Mouse (Mus musculus): ENCODE results near the gene Gm8127.
A peak's percentile ranks its signal among the peaks of the same experiment; 100 is the strongest.
"Not testable (repeated sequence)": the region's sequence is repeated elsewhere in the genome, so short reads cannot be mapped to it uniquely, and the experiment has no call there.

The Gm8127 gene

DNA sequence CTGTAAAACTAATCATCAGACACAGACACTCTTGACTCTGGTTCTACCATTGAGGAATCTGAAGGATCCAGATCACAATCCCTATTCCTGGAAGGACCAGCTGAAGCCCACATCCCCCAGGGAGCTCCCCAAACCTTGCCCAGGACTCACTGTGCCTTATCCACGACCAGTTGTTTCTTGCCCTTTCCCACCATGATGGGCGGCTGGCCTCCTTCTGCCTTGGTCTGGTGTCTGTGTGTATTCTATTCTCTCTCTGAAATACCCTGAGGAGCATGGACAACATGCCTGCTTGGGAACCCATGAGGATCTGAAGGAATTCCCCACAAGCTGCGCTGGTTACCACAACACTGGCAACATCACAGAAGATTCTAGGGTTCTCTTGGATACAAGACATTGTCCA is at the start of gene Gm8127:
Gene Gm8127, minus strand, starts transcription at position 330 of the 400 bp plus-strand sequence.
- DNase-seq, result not testable (repeated sequence)

DNA sequence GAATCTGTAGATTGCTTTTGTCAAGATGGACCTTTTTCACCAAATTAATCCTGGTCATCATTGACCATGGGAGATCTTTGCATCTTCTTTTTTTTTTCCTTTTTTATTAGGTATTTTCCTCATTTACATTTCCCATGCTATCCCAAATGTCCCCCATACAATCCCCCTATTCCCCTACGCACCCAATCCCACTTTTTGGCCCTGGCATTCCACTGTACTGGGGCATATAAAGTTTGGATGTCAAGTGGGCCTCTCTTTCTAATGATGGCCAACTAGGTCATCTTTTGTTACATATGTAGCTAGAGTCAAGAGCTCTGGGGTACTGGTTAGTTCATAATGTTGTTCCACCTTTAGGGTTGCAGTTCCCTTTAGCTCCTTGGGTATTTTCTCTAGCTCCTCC is 44.0 kb upstream of the Gm8127 start:
- DNase-seq, result not testable (repeated sequence)

DNA sequence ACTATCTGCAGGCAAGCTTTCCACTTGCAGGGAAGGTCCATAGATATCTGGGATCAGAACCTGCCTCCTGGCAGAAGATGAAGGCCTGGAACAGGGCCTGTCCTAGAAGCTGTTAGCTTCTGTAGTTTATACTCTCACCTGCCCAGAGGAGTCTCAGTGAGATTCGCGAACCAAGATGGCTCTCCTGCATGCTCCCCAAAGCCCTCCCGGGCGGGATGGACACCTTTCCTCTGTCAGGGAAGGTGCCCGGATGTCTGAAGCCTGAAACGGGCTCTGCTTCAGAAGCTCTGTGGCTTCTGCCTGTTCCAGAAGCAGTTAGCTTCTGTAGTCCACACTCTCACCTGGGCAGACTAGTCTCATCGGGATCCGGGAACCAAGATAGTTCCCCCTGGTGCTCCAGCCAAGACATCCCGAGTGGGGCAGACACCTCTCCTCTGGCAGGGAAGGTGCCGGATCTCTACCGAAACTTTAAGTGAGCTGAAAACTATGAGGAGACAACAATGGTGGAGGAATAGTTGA is 37.8 kb upstream of the Gm8127 start:
- not testable (repeated sequence) for DNase-seq

DNA sequence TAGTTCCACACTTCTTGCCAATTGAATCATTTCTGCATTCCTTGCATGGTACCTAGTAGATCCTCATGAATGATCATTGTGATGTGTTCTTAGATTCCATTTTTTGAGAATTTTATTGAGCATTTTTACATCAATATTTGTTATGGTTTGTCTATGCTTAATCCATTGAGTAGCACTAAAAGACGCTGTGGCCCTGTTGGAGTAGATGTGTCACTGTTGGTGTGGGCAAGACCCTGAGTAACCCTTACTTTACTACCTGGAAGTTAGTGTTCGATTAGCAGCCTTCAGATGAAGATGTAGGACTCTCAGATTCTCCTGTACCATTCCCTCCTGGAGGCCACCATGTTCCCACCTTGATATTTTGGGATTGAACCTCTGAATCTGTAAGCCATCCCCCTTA is 35.0 kb upstream of the Gm8127 start:
- not testable (repeated sequence) for DNase-seq

DNA sequence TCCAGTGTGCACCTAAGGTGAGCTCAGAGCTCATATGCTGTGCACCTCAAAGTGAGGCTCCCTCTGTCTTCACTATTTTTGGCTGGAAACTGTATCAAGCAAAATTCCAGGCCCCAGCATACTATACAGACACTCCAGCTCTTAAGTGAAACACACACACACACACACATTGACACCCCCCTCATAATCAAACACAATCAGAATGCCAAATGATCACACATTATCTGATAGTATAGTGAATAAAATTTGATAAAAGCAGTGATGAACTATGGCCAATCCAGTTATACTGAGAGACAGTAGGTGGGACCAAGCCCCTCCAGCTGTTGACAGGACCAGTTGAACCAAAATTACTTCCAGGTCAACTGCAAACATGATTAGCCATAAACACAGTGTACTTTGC is 25.9 kb upstream of the Gm8127 start:
- DNase-seq, result not testable (repeated sequence)

DNA sequence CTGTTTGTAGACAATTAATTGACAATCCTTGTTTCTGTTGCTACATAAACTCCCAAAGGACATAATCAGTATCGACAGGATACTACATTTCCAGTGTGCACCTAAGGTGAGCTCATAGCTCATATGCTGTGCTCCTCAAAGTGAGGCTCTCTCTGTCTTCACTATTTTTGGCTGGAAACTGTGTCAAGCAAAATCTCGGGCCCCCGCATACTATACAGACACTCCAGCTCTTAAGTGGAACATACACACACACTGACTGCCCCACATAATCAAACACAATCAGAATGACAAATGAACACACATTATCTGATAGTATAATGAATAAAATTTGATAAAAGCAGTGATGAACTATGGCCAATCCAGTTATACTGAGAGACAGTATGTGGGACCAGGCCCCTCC is 15.0 kb downstream of the Gm8127 start:
- peak in 1 of 2 experiments; percentile 5 for DNase-seq

DNA sequence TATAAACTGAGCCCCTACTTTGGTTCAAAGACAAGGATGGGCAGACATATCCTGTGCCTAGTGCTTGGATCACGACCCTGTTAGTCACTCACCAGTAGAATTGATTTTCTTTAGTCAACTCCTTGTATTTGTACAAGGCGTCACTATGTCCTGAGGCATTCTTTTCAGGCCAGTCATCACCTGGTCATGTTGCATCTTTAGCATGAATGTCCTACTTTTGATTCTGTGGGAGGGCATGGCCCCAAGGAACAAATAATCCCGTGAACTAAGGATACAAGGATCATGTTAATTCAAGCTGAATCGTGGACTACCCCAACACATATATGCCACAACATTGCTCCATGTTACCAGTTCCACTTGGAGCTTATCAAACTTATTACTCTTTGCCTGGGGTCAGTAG is 15.5 kb downstream of the Gm8127 start:
- DNase-seq, result peak in 1 of 2 experiments; percentile 6

DNA sequence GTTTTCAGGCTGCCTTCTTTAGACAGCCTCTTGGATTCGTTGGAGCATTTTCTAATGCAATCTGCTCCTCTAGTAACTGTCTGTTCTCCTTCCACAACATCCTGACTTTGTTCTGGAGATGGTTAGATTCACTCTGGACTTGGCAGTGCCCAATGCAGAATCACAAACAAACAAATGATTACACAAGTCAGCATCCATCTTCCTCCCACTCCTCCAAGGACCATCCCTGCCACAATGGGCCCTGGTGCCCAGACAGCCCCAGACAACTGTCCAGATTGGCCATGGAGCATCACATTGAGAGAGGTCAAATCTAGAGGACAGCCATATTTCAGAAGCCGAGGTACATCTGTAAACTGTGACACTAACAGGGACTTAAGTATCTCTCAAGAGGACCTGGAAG is 16.2 kb downstream of the Gm8127 start:
- peak in 1 of 2 experiments; percentile 5 for DNase-seq

DNA sequence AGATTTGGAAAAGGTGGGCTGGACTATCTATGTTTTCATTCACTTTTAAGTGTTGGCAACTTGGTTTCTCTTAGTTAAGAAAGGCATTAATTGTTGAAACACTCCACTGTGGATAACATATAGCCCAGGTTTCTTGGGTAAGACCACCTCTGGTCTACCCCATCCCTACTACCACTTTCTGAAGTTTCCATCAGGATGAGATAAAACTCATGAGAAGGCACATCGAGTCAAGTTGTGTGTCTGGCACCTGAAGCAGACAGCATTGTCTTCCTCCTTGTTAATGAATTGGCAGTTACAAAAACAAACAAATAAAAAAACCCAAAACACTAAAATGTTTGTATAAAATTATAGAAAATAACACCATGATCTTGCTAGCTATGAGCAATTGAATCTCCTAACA is 17.9 kb downstream of the Gm8127 start:
- peak in 1 of 2 experiments; percentile 5 for DNase-seq

DNA sequence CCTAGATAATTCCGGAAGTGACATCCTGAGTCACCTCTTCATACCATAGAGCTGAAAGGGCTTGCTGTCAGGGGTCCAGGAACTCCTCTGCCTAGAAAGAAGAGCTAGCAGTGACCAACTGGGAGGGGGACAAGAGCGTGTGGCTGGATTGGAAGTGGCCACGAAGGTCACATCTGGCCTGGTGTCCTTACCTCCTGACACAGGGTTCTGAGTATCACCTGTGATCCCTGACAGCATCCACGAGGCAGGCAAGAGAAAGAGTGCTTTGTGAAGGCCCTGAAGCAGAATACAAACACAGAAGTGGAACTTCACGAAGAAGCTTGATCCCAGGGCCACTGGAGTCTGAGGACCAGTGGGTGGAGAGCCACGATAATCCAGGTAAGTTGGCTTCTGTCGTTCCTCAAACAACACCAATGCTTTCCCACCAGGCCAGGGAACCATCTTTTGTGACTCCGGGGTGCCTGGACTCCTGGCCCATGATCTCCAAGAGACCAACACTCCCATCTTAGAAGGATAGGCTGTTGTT is 18.6 kb downstream of the Gm8127 start, which contains the start of gene Gm9732:
Gene Gm9732, plus strand, starts transcription at position 51 of the 526 bp plus-strand sequence.
- peak in 1 of 2 experiments; percentile 5 for DNase-seq

DNA sequence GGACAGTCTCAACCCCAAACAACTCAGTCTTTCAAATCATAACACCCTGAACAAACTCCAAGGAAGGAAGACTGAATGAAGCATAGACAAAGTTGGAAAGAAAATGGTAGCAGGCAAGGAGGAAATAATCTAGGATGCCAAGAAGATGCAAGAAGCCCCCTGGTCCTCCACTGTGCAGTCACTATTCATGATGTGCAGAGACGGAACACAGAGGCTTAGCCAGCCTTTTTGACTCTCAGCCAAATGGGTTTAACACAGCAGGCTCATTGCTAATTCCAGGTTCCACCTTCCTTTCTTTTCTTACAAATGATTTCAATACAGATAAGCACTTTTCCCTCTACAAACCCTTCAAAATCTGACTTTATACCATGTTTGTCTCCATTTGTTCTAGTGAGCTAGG is 20.5 kb downstream of the Gm8127 start:
- DNase-seq, result peak; percentile 20 to 31

DNA sequence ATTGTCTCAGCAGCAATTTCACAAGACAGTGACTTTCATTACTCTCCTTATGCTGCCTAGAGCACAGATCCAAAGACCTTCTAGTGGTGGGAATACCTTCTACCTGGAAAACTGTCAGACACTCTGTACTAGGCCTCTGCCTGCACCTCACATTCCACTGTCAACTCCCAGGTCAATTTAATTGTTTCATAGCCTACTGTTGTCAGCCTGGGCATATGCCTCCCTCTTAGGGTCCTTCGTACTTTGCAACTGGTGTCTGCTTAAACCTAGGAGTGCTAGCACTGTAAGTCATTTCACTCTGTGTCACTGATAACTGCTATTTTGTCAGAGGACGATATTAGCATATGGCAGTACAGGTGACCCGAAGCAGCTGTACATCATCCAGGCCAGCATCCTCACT is 24.4 kb downstream of the Gm8127 start:
- not testable (repeated sequence) for DNase-seq

DNA sequence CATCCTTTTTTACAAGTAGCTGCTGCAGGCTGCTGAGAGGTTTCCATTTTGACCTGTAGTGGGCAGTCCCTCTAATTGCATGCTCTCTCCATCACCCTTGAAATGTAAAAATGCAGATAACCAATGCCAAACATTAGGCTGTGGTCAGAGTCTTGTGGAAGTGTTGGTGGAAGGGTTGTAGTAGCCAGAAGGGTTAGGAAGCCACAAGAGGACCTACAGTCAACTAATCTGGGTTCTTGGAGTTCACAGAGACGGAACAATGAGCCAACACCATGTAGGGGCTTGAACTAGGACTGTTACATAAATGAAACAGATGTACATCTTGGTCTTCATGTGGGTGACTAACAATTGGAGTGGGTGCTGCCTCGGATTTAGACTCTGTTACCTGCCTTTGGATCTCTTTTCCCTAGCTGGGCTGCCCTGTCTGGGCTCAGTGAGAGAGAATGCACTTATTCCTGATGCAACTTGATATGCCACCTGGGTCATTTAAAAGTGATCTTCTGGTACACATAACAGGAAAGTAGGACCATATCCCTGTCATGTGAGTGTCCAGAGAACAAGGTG is 25.0 kb downstream of the Gm8127 start:
- DNase-seq, result not testable (repeated sequence)

DNA sequence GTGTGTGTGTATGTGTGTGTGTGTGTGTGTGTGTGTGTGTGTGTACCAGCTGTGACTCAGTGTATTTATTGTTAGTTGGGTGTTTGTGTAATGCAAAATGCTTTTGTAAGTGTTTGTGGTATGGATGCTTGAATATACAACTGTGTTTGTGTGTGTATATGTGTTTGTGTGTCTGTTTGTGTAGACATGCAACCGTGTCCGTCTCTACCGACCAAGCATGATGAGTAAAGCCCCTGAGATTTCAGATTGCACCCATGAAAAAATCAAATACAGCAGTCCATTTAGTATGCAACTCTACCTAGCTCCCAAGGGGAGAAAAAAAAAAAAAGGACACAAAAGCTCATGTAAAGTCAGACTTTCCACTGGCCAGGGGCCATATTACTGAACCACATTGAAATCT is 30.2 kb downstream of the Gm8127 start:
- not testable (repeated sequence) for DNase-seq

DNA sequence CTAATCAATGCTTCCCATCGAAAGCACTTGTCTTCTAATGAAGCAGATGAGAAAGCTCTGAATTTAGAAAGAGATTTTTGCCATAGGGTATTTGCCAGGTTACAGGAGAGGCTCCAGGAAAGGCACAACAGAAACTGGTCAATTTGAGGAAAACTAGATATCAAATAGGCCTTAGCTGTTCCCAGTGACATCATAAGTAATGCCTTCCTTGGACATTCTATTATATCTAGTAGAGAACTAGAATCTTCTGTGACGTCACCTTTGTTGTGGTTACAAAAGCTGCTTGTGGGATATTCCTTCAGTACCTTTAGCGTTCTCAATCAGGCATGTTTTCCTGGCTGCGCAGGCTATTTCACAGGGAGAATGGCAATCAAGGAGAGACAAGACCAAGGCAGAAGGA is 35.3 kb downstream of the Gm8127 start, which contains the start of gene Gm8126:
Gene Gm8126, plus strand, starts transcription at position 301 of the 400 bp plus-strand sequence.
- DNase-seq, result not testable (repeated sequence)

DNA sequence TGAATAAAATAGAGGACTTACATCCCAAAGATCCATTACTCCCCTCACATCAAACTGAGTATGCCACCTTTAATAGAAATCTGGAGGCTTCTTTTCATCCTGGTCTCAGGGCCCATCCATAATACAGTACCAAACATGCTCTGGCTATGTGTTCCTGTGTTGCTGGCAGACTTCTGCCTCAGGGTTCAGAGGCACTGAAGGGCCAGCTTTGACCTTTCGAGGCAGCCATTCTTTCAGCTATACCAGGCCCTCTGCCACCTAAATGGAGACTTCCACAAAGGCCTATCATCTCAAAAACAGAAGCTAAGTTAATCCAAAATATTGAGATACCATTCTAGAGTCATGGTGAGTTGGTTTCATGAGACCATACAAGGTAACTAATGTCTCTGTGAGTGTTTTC is 37.1 kb downstream of the Gm8127 start:
- DNase-seq, result not testable (repeated sequence)

DNA sequence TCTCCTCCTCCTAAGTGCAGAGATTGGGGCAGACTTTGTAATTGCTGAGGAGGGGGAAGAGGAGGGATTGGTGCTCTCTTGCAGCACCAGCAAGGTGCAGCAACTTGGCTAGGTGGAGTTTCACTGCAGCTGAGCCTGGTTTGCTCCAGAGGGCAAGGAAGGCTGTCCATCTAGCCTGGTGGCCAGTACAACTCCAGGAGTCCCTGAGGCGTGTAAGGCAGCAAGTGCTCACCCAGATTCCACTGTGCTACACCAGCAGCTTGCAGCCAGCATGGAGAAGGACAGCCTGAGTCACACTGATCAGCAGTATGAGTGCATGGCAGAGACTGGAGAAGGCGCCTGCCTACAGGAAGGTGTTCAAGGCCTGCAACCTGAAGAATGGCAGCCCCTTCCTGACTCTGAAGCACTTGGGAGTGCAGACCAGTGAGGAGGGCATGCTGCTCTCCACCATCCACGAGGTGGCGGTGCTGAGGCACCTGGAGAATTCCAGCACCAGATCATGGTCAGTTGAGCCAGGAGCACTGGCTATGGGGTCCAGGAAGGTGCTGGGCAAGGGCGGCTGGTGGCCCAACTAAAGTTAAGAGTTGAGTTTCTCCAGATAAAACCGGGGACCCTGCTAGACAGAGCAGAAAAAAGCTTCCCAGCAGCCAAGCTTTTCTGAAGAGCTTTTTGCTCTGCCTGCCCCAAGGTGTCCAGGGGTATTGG is 42.9 kb downstream of the Gm8127 start:
- not testable (repeated sequence) for DNase-seq

DNA sequence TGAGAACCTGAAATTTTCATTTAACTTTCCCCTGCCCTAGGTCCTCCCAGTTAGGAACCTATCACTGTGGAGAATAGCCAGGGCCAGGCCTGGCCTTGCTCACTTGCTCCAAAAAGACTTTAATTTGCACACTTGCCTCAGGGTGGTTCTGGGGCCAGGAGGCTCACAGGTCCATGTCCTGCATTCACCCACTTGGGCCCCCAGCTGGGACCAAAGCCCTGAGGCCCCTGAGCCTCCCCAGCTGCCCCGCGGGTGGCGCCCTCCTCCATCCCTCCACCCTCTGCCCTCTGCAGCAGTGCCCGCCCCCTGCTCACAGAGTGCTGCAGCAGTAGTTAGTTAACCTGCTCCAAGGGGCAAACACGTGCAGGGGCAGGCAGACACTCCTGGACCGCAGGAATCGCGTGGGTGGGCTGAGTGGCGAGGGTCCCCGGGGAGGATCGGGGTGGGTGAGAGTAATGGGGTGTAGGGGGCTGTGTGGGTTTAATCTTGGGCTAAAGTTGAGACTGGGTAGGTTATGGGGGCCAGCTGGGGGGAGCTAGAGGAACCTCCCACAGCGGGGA is 43.9 kb downstream of the Gm8127 start:
- peak; percentile 16 to 35 for DNase-seq

Data from cerebellum, postnatal 10 days (tissue).